Mouse (Mus musculus) lung, adult 2 months (tissue): ENCODE results near the gene Galnt10.
"Not testable (repeated sequence)": the region's sequence is repeated elsewhere in the genome, so short reads cannot be mapped to it uniquely, and the experiment has no call there.

Experiments
- CTCF ChIP-seq: fragments of 200-500 bp; IDR thresholded peaks from 2 replicates; pipeline ENCODE4 v1.5.1; 2011; ENCODE audit warnings: mild to moderate bottlenecking, low read length, control low read depth; ENCODE audit not compliant: insufficient read depth
- POLR2A ChIP-seq: fragments of 200-500 bp; IDR thresholded peaks from 2 replicates; pipeline ENCODE4 v1.6.1; 2011; ENCODE audit warnings: low read depth, mild to moderate bottlenecking, control low read depth, low read length, borderline replicate concordance; ENCODE audit errors: extremely low read depth

DNA sequence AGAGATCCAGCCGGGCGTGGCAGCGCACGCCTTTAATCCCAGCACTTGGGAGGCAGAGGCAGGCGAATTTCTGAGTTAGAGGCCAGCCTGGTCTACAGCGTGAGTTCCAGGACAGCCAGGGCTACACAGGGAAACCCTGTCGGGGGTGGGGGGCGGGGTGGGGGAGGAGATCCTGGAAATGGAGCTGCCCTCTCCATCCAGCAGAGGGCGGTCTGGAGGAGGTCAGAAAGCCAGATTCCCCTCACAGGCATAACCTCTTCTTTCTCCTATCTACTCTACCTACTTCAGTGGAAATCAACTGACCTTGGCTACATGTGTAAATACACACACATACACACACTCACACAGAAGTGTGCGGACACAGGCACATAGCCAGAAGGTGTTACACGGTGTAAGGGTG is 180.0 kb downstream of the Galnt10 start:
- peak; percentile 6; the same call in 1 of the 2 replicates for TF ChIP-seq CTCF
- TF ChIP-seq POLR2A = not testable (repeated sequence)
